Mouse (Mus musculus) stomach, postnatal 0 days (tissue): ENCODE results near the gene Fam3c.

Experiments
- CTCF ChIP-seq: IDR thresholded peaks from 2 replicates; pipeline ENCODE4 v1.5.1; 2016; ENCODE audit warnings: antibody characterized with exemption, low read depth, mild to moderate bottlenecking, moderate library complexity
- EP300 ChIP-seq: optimal IDR thresholded peaks from 2 replicates; pipeline ENCODE3; 2016; ENCODE audit warnings: antibody characterized with exemption

DNA sequence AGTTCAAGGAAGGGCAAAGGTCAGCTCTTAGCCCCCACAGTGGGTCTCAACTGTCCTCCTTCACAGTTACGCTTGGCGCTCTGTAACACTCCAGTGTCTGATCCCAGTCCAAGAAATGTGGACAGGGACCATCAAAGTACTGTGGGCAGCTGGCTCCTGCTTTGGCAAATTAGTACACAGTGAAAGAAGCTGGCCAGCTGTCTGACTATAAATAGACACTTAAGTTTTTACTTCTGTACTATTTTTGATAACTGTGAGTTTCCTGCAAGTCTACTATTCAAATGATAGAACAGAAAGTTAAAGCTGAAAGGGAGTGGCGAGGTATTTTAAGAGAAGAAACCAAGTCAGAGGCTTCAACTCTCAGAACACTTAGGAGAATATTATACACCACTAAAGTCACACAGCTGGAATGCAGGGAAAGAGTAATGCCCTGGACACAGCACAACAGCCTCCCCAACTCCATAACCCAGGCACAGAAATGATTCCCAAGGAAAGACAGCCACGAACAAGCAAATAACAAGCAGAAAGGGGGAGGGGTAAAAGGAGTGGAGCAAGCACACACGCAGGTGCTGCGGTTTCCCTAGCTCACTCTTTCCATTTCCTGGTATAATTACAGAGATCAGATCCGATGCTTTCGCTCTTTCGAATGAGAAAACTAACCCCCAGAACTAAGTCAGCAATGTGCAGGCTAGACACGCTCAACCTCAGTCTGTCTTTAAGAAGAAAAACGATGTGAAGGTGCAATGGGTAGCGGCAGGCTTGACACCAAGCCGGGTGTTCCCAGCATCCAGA, 25.7 kb downstream of the Fam3c start:
- TF ChIP-seq EP300 (no peak), CTCF (no peak)
